Mouse (Mus musculus) retina, postnatal 1 day (tissue): ENCODE measurements around the gene Ttll6.
A peak's percentile ranks its signal among the peaks of the same experiment; 100 is the strongest.

ENCODE experiments used
- DNase-seq: peaks from one replicate; pipeline ENCODE4 v3.0.0-alpha.2; 2012

Gene Ttll6

GRCm38 (mm10) chr11:96169016-96169415 lies 35.4 kb downstream of the Ttll6 start:
- peak; percentile 20 for DNase-seq

GRCm38 (mm10) chr11:96170711-96171379 lies 37.3 kb downstream of the Ttll6 start:
- no peak for DNase-seq

GRCm38 (mm10) chr11:96171601-96172000 lies 38.0 kb downstream of the Ttll6 start:
- no peak for DNase-seq

GRCm38 (mm10) chr11:96172511-96173287 lies 39.1 kb downstream of the Ttll6 start:
- no peak for DNase-seq

- no peak for DNase-seq
These were observed 39.8 kb downstream of the Ttll6 start for GRCm38 (mm10) chr11:96173288-96173840.

GRCm38 (mm10) chr11:96174881-96175280 lies 41.3 kb downstream of the Ttll6 start:
- no peak for DNase-seq

- no peak for DNase-seq
These were observed 41.9 kb downstream of the Ttll6 start for GRCm38 (mm10) chr11:96175511-96175910.

GRCm38 (mm10) chr11:96175951-96176530 lies 42.5 kb downstream of the Ttll6 start:
- no peak for DNase-seq

- no peak for DNase-seq
These were observed 43.3 kb downstream of the Ttll6 start for GRCm38 (mm10) chr11:96176841-96177240.

GRCm38 (mm10) chr11:96177546-96178174 lies 44.1 kb downstream of the Ttll6 start:
- DNase-seq: no peak

- DNase-seq: no peak
These were observed 44.8 kb downstream of the Ttll6 start for GRCm38 (mm10) chr11:96178356-96178755.

- no peak for DNase-seq
These were observed 45.4 kb downstream of the Ttll6 start for GRCm38 (mm10) chr11:96178911-96179503.

- no peak for DNase-seq
These were observed 47.5 kb downstream of the Ttll6 start for GRCm38 (mm10) chr11:96181061-96181460.

- no peak for DNase-seq
These were observed 50.6 kb downstream of the Ttll6 start for GRCm38 (mm10) chr11:96184233-96184632.

GRCm38 (mm10) chr11:96187321-96187720 lies 53.7 kb downstream of the Ttll6 start:
- DNase-seq: no peak

- DNase-seq: no peak
These were observed 56.4 kb downstream of the Ttll6 start for GRCm38 (mm10) chr11:96189810-96190522.

- DNase-seq: no peak
These were observed 57.5 kb downstream of the Ttll6 start for GRCm38 (mm10) chr11:96191132-96191531.

- DNase-seq: peak; percentile 64
These were observed 60.2 kb downstream of the Ttll6 start, which contains the start of gene Hoxb13 for GRCm38 (mm10) chr11:96193521-96194400. Hoxb13 (plus strand) TSS chr11:96194316.

GRCm38 (mm10) chr11:96194401-96194710 lies 60.8 kb downstream of the Ttll6 start:
- DNase-seq: no peak

GRCm38 (mm10) chr11:96194961-96195640 lies 61.5 kb downstream of the Ttll6 start:
- no peak for DNase-seq
